Mouse (Mus musculus): Measurements from ENCODE around the gene Zfp53. TPM values are rescaled to one million over a fixed set of nuclear protein-coding genes. Genes with fewer than 3 reads are reported as not detected.
A peak's percentile ranks its signal among the peaks of the same experiment; 100 is the strongest.

Zfp53 gene
- total RNA-seq, 2 experiments from 2014 or later = 2.1 to 2.6 TPM

GRCm38 (mm10) chr17:21526270-21526669 is 37.5 kb downstream of the Zfp53 start:
- no peak for DNase-seq

- DNase-seq = no peak
These were observed 42.0 kb downstream of the Zfp53 start for GRCm38 (mm10) chr17:21530645-21531330.

DNA sequence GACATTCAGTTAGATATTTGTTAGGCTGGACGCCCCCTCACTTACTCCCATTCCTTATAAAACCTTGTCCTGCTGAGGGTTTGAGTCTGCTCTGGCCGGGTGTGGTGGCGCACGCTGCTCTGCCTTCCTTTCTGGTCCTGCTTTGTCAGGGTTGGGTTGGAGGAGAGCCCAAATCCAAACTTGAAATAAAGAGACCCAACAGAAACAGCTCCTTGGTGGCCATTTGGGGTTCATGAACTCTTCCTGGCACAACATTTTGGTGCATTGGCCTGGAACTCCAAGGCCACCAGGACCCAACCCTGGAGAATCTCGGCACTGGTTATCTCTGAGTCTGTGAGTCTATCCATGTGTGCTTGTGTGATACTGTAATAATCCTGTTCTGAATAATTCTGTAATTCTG is 42.8 kb downstream of the Zfp53 start:
- no peak for DNase-seq

- peak; percentile 72 for DNase-seq
These were observed 43.5 kb downstream of the Zfp53 start for GRCm38 (mm10) chr17:21532101-21532951.

DNA sequence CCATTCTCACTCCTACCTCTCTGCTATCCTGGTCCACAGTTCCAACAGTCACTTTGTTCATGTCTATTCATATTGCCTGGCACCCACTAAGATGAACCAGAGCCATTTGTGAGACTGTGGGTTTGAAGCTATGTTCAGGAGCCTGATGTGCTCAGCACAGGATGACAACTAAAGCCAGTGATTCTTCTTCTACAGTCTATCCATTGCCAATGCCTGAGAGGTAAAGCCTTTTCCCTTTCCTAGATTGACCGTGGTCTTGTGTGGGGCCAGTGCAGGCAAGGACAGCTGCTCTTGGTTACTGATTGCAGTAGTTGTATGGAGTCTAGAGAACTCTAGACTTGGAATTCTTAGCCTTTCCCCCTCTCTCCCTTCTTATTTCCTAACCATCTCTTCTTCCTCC is 45.2 kb downstream of the Zfp53 start:
- DNase-seq = no peak

DNA sequence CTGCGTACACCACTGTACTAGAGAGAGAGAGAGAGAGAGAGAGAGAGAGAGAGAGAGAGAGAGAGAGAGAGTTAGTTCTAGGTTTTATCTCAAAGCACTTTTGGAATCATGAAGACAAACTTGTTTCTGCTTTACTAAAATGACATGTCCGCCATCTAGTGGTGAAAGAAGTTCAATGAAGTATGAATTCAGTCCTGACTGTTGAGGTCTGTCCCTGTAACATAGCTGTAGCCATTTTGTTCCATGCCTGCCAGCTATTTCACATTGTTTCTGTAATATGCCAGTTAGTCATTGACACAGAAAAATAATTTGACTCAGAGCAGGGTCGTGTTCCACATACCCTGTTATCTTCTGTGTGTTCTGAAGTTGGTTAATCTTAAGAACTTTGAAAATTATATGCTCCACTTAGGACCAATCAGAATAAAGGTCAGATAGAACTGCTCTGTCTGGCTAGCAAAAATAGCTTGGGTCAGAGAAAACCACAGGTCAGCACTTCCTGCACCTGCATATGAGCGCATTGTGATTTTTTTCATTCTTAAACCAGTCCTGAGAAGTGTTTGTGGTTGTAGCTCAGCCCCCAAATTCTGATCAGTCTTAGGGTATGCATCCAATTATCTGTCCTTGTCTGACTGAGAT is 45.8 kb downstream of the Zfp53 start:
- DNase-seq = no peak

GRCm38 (mm10) chr17:21535096-21536001 is 46.6 kb downstream of the Zfp53 start, which contains the start of gene Zfp52:
TSS of gene Zfp52 (plus strand) at chr17:21535539.
- peak; percentile 49 for DNase-seq

DNA sequence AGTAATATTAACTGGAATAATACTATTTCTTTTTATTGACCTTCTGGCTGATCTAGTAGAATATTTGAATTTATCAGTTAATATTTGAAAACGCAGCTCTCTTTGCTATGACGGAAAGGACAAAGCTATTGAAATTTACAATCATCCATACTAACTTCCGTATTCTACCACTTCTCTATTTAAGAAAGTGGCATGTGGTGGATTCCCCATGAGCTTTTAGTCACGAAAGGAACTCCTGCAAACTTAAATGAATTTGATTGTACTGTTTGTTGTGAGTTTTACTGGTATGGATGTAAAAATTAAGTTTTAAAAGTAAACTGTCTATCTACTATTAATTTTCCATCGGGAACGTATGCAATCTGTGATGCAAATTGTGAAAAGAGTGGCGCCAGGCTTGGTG is 47.3 kb downstream of the Zfp53 start:
- DNase-seq = no peak

DNA sequence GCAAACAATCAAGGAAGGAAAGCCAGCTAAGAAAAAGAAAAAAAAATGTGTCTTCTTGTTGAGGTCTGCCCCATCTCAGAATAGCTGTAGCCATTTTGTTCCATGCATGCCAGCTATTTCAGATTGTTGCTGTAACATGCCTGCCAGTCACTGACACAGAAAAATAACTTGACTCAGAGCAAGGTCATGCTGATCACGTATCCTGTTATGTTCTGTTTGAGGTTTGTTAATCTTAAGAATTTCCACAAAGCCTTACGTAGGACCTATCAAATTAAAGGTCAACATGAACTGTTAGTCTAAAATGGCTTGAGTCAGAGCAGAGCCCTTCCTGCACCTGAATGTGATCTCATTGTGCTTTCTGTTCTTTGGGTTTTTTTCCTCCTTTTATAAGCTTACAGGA is 47.9 kb downstream of the Zfp53 start:
- no peak for DNase-seq

DNA sequence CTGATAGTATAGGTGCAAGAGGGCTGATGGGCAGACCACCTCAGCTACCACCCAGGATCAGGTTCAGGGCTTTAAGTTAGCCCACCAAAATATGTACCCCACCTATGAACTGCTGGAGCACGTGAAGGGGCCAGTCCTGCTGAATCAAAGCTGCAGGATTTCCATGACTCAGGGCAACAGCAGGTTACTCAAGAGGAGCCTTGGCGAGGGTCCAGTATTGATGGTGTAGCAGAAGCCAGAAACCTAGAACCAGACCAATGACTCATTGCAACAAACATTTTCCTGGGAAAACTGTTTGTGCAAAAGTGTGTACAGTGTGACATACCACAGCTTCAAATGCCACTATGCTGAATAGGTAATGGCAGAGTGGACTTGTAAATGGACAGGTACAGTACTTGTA is 69.0 kb downstream of the Zfp53 start:
- no peak for DNase-seq

Other genes with a start within 250 kb of the Zfp53 start
- not detected for gene Vmn1r235, start 232.6 kb upstream of the Zfp53 start, total RNA-seq (2021)
- gene Vmn1r236, start 206.1 kb upstream of the Zfp53 start, total RNA-seq (2021) = not detected
- not detected for gene Vmn1r237, start 177.1 kb upstream of the Zfp53 start, total RNA-seq (2021)
- 1 to 10 TPM in 1 of 2 experiments, under 1 TPM in 1; 0.63 to 1.1 TPM for gene Zfp677, start 105.2 kb upstream of the Zfp53 start, total RNA-seq (2021)
- gene Zfp54, start 65.8 kb upstream of the Zfp53 start, total RNA-seq (2021) = under 1 TPM; 0.66 to 0.79 TPM
- 1 to 10 TPM; 4.0 to 4.5 TPM for gene Zfp51, start 38.6 kb upstream of the Zfp53 start, total RNA-seq (2021)
- 1 to 10 TPM; 3.3 to 4.5 TPM for gene Zfp52, start 46.5 kb downstream of the Zfp53 start, total RNA-seq (2021)
- 1 to 10 TPM; 4.6 to 6.2 TPM for gene Zfp948, start 78.0 kb downstream of the Zfp53 start, total RNA-seq (2021)
- 1 to 10 TPM; 2.0 to 3.3 TPM for gene Zfp983, start 161.6 kb downstream of the Zfp53 start, total RNA-seq (2021)
- 1 to 10 TPM in 1 of 2 experiments, not detected in 1; 2.1 TPM for gene Gm10226, start 202.9 kb downstream of the Zfp53 start, total RNA-seq (2021)
- gene Zfp760, start 218.7 kb downstream of the Zfp53 start, total RNA-seq (2021) = 1 to 10 TPM; 1.9 to 3.5 TPM
- 1 to 10 TPM; 5.9 to 7.5 TPM for gene Zfp229, start 241.8 kb downstream of the Zfp53 start, total RNA-seq (2021)